Mouse (Mus musculus): ENCODE data around the gene Stag3.

Stag3 gene

GRCm38 (mm10) chr5:138268980-138269379 is 11.1 kb upstream of the Stag3 start:
- no peak for DNase-seq

- DNase-seq, result no peak
Measured at GRCm38 (mm10) chr5:138271232-138271631, 8.8 kb upstream of the Stag3 start.

DNA sequence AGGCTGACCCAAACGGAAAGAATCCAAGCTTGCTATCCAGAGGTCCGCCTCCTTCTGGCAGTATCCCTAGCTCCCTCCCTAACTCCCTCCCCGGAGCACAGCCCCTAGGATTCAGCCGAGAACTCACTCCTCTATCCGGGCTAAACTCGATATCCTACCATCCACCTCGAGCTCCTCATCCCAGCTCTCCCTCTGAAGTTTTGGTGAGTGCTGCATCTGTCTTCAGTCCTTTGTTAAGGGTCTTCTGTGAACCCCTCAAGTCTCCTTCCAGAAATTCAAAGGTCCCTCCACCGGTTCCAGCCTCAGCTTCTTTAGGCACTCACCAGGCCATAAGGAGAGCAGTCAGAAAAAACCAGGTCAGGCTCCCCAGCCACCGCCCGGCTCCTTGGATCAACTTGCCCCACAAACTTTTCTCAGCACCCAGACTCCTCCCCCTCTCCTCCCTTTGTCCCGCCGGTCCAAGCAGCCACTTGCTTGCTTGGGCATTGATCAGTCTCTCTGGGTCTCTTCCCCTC is 7.6 kb upstream of the Stag3 start, which contains the start of gene Gal3st4:
Gene Gal3st4 (minus strand): TSS at position 432 of the 515 bp plus-strand sequence.
- DNase-seq, result peak in 1 of 2 experiments; percentile 25

GRCm38 (mm10) chr5:138274186-138274585 is 5.9 kb upstream of the Stag3 start:
- no peak for DNase-seq

- peak in 1 of 2 experiments; percentile 26 for DNase-seq
Measured at GRCm38 (mm10) chr5:138275216-138276050, 4.6 kb upstream of the Stag3 start.

GRCm38 (mm10) chr5:138277994-138278393 is 2.0 kb upstream of the Stag3 start:
- DNase-seq, result no peak

- DNase-seq, result no peak
Measured at GRCm38 (mm10) chr5:138280425-138280768, 357 bp downstream of the Stag3 start.

- no peak for DNase-seq
Measured at GRCm38 (mm10) chr5:138280829-138281228, 789 bp downstream of the Stag3 start.

DNA sequence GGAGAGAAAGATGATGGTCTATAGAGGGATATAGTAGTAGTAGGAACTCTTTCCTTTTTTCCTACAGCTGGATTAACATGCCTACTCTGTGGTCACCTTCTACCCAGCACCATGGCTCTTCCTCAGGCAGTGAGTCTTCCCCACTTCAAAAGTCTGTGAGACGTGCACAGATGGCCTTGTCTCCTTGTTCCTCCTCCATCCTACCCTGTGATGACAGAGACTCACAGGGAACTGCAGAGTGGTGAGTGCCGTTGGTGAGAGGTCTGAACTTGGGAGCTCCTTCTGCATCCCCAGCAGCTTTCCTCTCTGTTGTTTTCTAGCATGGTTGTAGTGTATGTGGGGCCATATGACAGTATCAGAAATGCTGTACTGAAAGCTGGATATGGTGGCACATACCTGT is 1.8 kb downstream of the Stag3 start:
- DNase-seq, result no peak

- no peak for DNase-seq
Measured at GRCm38 (mm10) chr5:138283540-138283939, 3.5 kb downstream of the Stag3 start.

- DNase-seq, result no peak
Measured at GRCm38 (mm10) chr5:138287861-138288260, 7.8 kb downstream of the Stag3 start.

- no peak for DNase-seq
Measured at GRCm38 (mm10) chr5:138291638-138292037, 11.6 kb downstream of the Stag3 start.

DNA sequence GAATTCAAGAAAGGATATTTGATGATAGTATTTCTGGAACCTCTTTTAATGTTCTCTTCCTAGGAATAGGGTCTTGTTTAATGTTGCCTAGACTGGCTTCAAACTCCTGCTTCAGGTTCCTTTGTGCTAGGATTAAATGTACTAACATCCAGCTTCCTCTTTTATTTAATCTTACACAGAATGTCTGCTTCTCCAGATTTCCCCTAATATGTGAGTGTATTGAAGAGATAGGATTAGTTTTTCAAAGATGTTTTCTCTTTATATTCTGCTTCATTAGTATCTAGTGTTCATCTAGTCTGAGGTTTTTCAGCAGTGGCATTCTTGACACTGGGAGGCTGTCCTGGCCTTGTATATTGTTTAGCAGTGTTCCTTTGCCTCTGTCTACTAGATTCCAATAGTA is 14.1 kb downstream of the Stag3 start:
- no peak for DNase-seq

DNA sequence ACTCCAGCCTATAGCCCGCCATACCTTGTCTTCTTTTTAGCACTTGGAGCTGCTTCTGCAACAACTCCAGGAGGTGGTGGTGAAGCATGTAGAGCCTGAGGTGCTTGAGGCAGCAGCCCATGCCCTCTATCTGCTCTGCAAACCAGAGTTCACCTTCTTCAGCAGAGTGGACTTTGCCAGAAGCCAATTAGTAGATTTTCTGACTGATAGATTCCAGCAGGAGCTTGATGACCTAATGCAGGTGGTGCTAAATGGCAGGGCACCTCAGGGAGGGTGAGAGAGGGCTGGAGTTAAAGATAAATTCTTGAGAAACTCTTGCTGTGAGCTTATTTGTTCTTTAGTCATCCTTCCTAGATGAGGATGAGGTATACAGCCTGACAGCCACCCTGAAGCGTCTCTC is 19.6 kb downstream of the Stag3 start:
- no peak for DNase-seq

GRCm38 (mm10) chr5:138312795-138313194 is 32.8 kb downstream of the Stag3 start:
- DNase-seq, result no peak

DNA sequence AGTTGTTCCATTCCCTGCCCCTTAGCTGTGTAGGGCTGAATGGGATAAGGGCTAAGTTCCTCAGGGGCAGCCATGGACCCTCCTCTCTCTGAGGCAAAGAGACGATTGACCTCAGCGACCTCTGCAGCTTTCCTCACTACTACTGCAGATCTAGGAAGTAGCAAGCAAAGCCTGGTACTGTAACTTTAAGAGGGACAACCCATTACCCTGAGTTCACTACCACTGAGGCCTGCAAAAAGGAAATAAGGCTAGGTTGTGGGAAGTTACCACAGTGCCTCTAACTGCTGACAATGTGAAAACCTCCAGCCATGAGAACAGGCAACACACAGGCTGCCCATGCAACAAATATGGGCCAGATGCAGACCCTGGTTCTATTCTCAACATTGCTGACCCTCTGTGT is 61.6 kb downstream of the Stag3 start, which contains the start of gene Pvrig:
Gene Pvrig (plus strand): TSS at position 301 of the 400 bp plus-strand sequence.
- DNase-seq, result no peak

DNA sequence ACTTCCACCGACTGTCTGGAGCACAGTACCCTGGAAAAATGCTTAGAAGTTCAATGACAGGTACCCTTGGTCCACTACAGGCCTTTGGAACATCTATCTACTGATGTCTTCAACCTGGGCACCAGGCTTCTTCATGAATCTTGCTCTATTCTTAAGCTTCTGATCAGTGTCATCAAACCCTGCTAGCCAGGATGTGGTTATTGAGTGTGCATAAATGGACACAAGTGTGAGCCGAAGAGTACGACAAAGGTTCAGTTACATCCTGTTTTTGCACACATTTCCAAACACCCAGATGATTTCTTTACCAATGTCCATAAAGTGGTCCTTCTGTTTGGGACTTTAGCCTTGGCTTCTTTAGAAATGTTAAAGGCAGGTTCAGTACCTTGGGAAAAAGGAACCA is 63.2 kb downstream of the Stag3 start:
- DNase-seq, result no peak
